Mouse (Mus musculus) limb, embryonic 11.5 days (tissue): Measurements from ENCODE around the gene Prokr2. TPM values are rescaled to one million over a fixed set of nuclear protein-coding genes. Genes with fewer than 3 reads are reported as not detected.

Experiments used
- ATAC-seq: fragments of 200-750 bp; cut with Nextera tagmentation; 2 replicates; pipeline ENCODE4 v1.8.0; 2017; ENCODE audit warnings: low read depth; ENCODE audit not compliant: insufficient number of reproducible peaks, low FRiP score, low TSS enrichment
- DNase-seq: peaks from one replicate; pipeline ENCODE4 v3.0.0-alpha.2; 2015; ENCODE audit warnings: low spot score
- H3K27ac ChIP-seq: fragments of 300-500 bp; sonication (generic); replicated peaks from 2 replicates; pipeline ENCODE4 v1.5.1; 2014; ENCODE audit warnings: low read depth, mild to moderate bottlenecking, low read length
- H3K27me3 ChIP-seq: fragments of 300-500 bp; sonication (generic); 2 replicates; pipeline ENCODE4 v1.6.1; 2014; ENCODE audit warnings: mild to moderate bottlenecking, low read length, mixed read lengths; ENCODE audit not compliant: control insufficient read depth, insufficient read depth
- H3K36me3 ChIP-seq: fragments of 300-500 bp; sonication (generic); 2 replicates; pipeline ENCODE4 v1.6.1; 2014; ENCODE audit warnings: mild to moderate bottlenecking, low read length, moderate library complexity, mixed read lengths; ENCODE audit not compliant: control insufficient read depth, insufficient read depth
- H3K4me1 ChIP-seq: fragments of 300-500 bp; sonication (generic); 2 replicates; pipeline ENCODE4 v1.6.1; 2014; ENCODE audit warnings: low read length, mixed read lengths; ENCODE audit not compliant: control insufficient read depth, insufficient read depth
- H3K4me2 ChIP-seq: fragments of 300-500 bp; sonication (generic); 2 replicates; pipeline ENCODE4 v1.6.1; 2014; ENCODE audit warnings: low read depth, mild to moderate bottlenecking, moderate library complexity; ENCODE audit not compliant: severe bottlenecking
- H3K4me3 ChIP-seq: fragments of 300-500 bp; sonication (generic); 2 replicates; pipeline ENCODE4 v1.5.1; 2014; ENCODE audit warnings: low read depth, low read length
- H3K9ac ChIP-seq: fragments of 300-500 bp; sonication (generic); 2 replicates; pipeline ENCODE4 v1.6.1; 2014; ENCODE audit warnings: mild to moderate bottlenecking, low read length
- H3K9me3 ChIP-seq: fragments of 300-500 bp; sonication (generic); 2 replicates; pipeline ENCODE4 v1.6.1; 2016; ENCODE audit warnings: low read length; ENCODE audit not compliant: control insufficient read depth
- WGBS: fragments of 180-500 bp; shearing (Covaris S2); extraction: QIAGEN DNeasy Blood & Tissue Kit; methylation state at CpG from one replicate; pipeline ENCODE4 v1.1.7; 2014; 5-methylcytosine and 5-hydroxymethylcytosine counted together
- polyA plus RNA-seq: library from polyadenylated mRNA; unstranded; fragments of >200 nt; fragmentation: Nextera tagmentation; extraction: Ambion mirVana; gene quantifications from 2 replicates; pipeline ENCODE4 v1.2.1, GENCODE M21; 2014

Gene Prokr2
- polyA plus RNA-seq = 2.0 and 2.7 TPM in 2 replicates

GRCm38 (mm10) chr2:132385194-132385838 is at the start of gene Prokr2:
Prokr2 (minus strand) TSS chr2:132385447.
- H3K4me2 ChIP-seq = peak within 1 kb of the TSS; percentile 85
- no peaks in the 10 kb centered on the region for H3K4me1 ChIP-seq
- peak within 1 kb of the TSS; percentile 38 for H3K9ac ChIP-seq
- no peaks in the 10 kb centered on the region for H3K9me3 ChIP-seq
- H3K27me3 ChIP-seq = 0 out of 2 replicates have a peak, but pooled peaks cover 6% of the 10 kb centered on the region
- H3K4me3 ChIP-seq = peak within 1 kb of the TSS; percentile 34
- DNase-seq (peak; percentile 75), ATAC-seq (peak; percentile 66; the same call in 1 of the 2 replicates)
- H3K36me3 ChIP-seq = no peaks in the 10 kb centered on the region
- WGBS = 1% methylated on average over 29 of the region's 29 CpGs
- H3K27ac ChIP-seq = no peak within 1 kb of the TSS

GRCm38 (mm10) chr2:132427160-132427941 is 42.1 kb upstream of the Prokr2 start:
- no peak for DNase-seq
- WGBS = 68% methylated on average over 17 of the region's 17 CpGs
- no peaks in the 10 kb centered on the region; the same call in 1 of the 2 replicates for H3K9me3 ChIP-seq
- no peaks in the 10 kb centered on the region for H3K27me3 ChIP-seq
- H3K4me3 ChIP-seq = no peak overlapping the region
- no peak overlapping the region for H3K4me2 ChIP-seq
- no peak for ATAC-seq
- H3K4me1 ChIP-seq = no peaks in the 10 kb centered on the region
- no peak overlapping the region for H3K9ac ChIP-seq
- H3K27ac ChIP-seq = no peak overlapping the region
- no peaks in the 10 kb centered on the region for H3K36me3 ChIP-seq

GRCm38 (mm10) chr2:132425576-132425975 is 40.3 kb upstream of the Prokr2 start:
- H3K4me1 ChIP-seq = no peaks in the 10 kb centered on the region
- no peak overlapping the region for H3K27ac ChIP-seq
- H3K9ac ChIP-seq = no peak overlapping the region
- H3K9me3 ChIP-seq = no peaks in the 10 kb centered on the region; the same call in 1 of the 2 replicates
- H3K4me3 ChIP-seq = no peak overlapping the region
- ATAC-seq (no peak), DNase-seq (no peak)
- no peaks in the 10 kb centered on the region for H3K36me3 ChIP-seq
- WGBS = 77% methylated on average over 6 of the region's 6 CpGs
- H3K4me2 ChIP-seq = no peak overlapping the region
- H3K27me3 ChIP-seq = no peaks in the 10 kb centered on the region

- Histone ChIP-seq H3K27ac (no peak overlapping the region), H3K4me1 (no peaks in the 10 kb centered on the region), H3K4me2 (no peak overlapping the region), H3K27me3 (no peaks in the 10 kb centered on the region), H3K9me3 (no peaks in the 10 kb centered on the region; the same call in 1 of the 2 replicates), H3K4me3 (no peak overlapping the region), H3K9ac (no peak overlapping the region), H3K36me3 (no peaks in the 10 kb centered on the region)
- 81% methylated on average over 7 of the region's 7 CpGs for WGBS
- no peak for DNase-seq
- ATAC-seq = no peak
Observed at GRCm38 (mm10) chr2:132423411-132424047, 38.3 kb upstream of the Prokr2 start.

GRCm38 (mm10) chr2:132422846-132423245 is 37.6 kb upstream of the Prokr2 start:
- DNase-seq (no peak), ATAC-seq (no peak)
- H3K4me3 ChIP-seq = no peak overlapping the region
- H3K4me2 ChIP-seq = no peak overlapping the region
- no peaks in the 10 kb centered on the region; the same call in 1 of the 2 replicates for H3K9me3 ChIP-seq
- H3K27ac ChIP-seq = no peak overlapping the region
- WGBS = 90% methylated on average over 9 of the region's 9 CpGs
- H3K4me1 ChIP-seq = no peaks in the 10 kb centered on the region
- no peaks in the 10 kb centered on the region for H3K27me3 ChIP-seq
- no peaks in the 10 kb centered on the region for H3K36me3 ChIP-seq
- no peak overlapping the region for H3K9ac ChIP-seq

- Histone ChIP-seq H3K36me3 (no peaks in the 10 kb centered on the region), H3K4me2 (no peak overlapping the region)
Observed at GRCm38 (mm10) chr2:132418414-132418813, 33.2 kb upstream of the Prokr2 start.

GRCm38 (mm10) chr2:132410126-132410525 is 24.9 kb upstream of the Prokr2 start:
- Histone ChIP-seq H3K9ac (no peak overlapping the region), H3K4me3 (no peak overlapping the region), H3K27ac (no peak overlapping the region), H3K9me3 (no peaks in the 10 kb centered on the region), H3K4me1 (no peaks in the 10 kb centered on the region), H3K27me3 (no peaks in the 10 kb centered on the region), H3K4me2 (no peak overlapping the region), H3K36me3 (no peaks in the 10 kb centered on the region)
- WGBS = 90% methylated on average over 4 of the region's 4 CpGs
- ATAC-seq = no peak
- no peak for DNase-seq

More at GRCm38 (mm10) chr2:132418414-132418813, 33.2 kb upstream of the Prokr2 start:
- no peak for ATAC-seq
- Histone ChIP-seq H3K9ac (no peak overlapping the region), H3K4me3 (no peak overlapping the region), H3K27ac (no peak overlapping the region), H3K4me1 (no peaks in the 10 kb centered on the region), H3K27me3 (no peaks in the 10 kb centered on the region), H3K9me3 (no peaks in the 10 kb centered on the region)
- DNase-seq = no peak
- 85% methylated on average over 2 of the region's 2 CpGs for WGBS

- H3K36me3 ChIP-seq = no peaks in the 10 kb centered on the region
- H3K27me3 ChIP-seq = no peaks in the 10 kb centered on the region
- no peak overlapping the region for H3K27ac ChIP-seq
- WGBS = 87% methylated on average over 8 of the region's 8 CpGs
- ATAC-seq = no peak
- no peaks in the 10 kb centered on the region; the same call in 1 of the 2 replicates for H3K9me3 ChIP-seq
- H3K4me3 ChIP-seq = no peak overlapping the region
- H3K4me2 ChIP-seq = no peak overlapping the region
- 0 out of 2 replicates have a peak, but pooled peaks cover 2% of the 10 kb centered on the region for H3K4me1 ChIP-seq
- no peak for DNase-seq
- H3K9ac ChIP-seq = no peak overlapping the region
Observed at GRCm38 (mm10) chr2:132398136-132398535, 12.9 kb upstream of the Prokr2 start.
